Mouse (Mus musculus) intestine, postnatal 0 days (tissue): ENCODE measurements around the gene Rbm4. TPM values are rescaled to one million over a fixed set of nuclear protein-coding genes. Genes with fewer than 3 reads are reported as not detected.
"Not testable (repeated sequence)": the region's sequence is repeated elsewhere in the genome, so short reads cannot be mapped to it uniquely, and the experiment has no call there.

Source experiments
- ATAC-seq: fragments of 200-750 bp; cut with Nextera tagmentation; 2 replicates; pipeline ENCODE4 v1.8.0; 2017; ENCODE audit warnings: mild to moderate bottlenecking, moderate TSS enrichment, moderate library complexity
- H3K27ac ChIP-seq: fragments of 300-500 bp; sonication (generic); 2 replicates; pipeline ENCODE4 v1.5.1; 2014; ENCODE audit warnings: mild to moderate bottlenecking, low read depth, low read length, moderate library complexity
- H3K27me3 ChIP-seq: fragments of 300-500 bp; sonication (generic); replicated peaks from 2 replicates; pipeline ENCODE4 v1.6.1; 2014; ENCODE audit warnings: low read length, mixed read lengths; ENCODE audit not compliant: control insufficient read depth, insufficient read depth
- H3K36me3 ChIP-seq: fragments of 300-500 bp; sonication (generic); 2 replicates; pipeline ENCODE4 v1.6.1; 2014; ENCODE audit warnings: mild to moderate bottlenecking, moderate library complexity; ENCODE audit not compliant: control insufficient read depth, insufficient read depth
- H3K4me1 ChIP-seq: fragments of 300-500 bp; sonication (generic); replicated peaks from 2 replicates; pipeline ENCODE4 v1.6.1; 2014; ENCODE audit warnings: antibody characterized with exemption, low read length, mixed read lengths; ENCODE audit not compliant: control insufficient read depth, insufficient read depth
- H3K4me2 ChIP-seq: fragments of 300-500 bp; sonication (generic); replicated peaks from 2 replicates; pipeline ENCODE4 v1.6.1; 2014; ENCODE audit warnings: low read depth, mild to moderate bottlenecking, moderate library complexity
- H3K4me3 ChIP-seq: fragments of 300-500 bp; sonication (generic); 2 replicates; pipeline ENCODE4 v1.5.1; 2014; ENCODE audit warnings: low read depth, low read length
- H3K9ac ChIP-seq: fragments of 300-500 bp; sonication (generic); 2 replicates; pipeline ENCODE4 v1.6.1; 2014; ENCODE audit warnings: mild to moderate bottlenecking, low read depth, low read length
- H3K9me3 ChIP-seq: fragments of 300-500 bp; sonication (generic); 2 replicates; pipeline ENCODE4 v1.6.1; 2016; ENCODE audit warnings: mixed run types; ENCODE audit not compliant: control insufficient read depth
- CTCF ChIP-seq: sonication (generic); IDR thresholded peaks from 2 replicates; pipeline ENCODE4 v1.5.1; 2016; ENCODE audit warnings: low read depth, mild to moderate bottlenecking, control low read depth, antibody characterized with exemption, moderate library complexity
- WGBS: fragments of 180-500 bp; shearing (Covaris S2); extraction: QIAGEN DNeasy Blood & Tissue Kit; methylation state at CpG from one replicate; pipeline ENCODE4 v1.1.7; 2014; 5-methylcytosine and 5-hydroxymethylcytosine counted together
- polyA plus RNA-seq: library from polyadenylated mRNA; unstranded; fragments of >200 nt; fragmentation: Nextera tagmentation; extraction: Ambion mirVana; gene quantifications from 2 replicates; pipeline ENCODE4 v1.2.1, GENCODE M21; 2015

The Rbm4 gene
- polyA plus RNA-seq, 1 experiment from 2014 or later, result 21.6 TPM

DNA sequence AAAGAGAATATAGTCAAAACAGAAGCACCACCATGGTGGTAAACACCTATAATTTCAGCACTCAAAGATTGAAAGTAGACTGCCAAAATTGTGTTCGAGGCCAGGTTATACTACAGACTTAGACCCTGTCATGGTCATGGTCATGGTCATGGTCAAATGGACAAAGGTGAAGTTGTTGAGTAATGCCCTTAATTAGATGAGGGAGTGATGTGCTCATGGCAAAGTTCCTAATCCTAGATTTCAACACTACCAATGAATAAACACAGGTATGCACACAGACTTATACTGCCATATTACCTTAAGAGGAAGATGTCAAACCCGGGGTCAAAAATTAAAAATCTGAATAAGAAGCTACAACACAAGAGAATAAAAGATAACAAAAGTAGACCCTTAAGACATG is 7.4 kb downstream of the Rbm4 start:
- H3K4me2 ChIP-seq, result no peak overlapping the region
- 87% methylated on average over 2 of the region's 2 CpGs for WGBS
- no peak overlapping the region for H3K9ac ChIP-seq
- 0 out of 2 replicates have a peak, but pooled peaks cover 4% of the 10 kb centered on the region for H3K4me1 ChIP-seq
- H3K36me3 ChIP-seq, result peaks cover 71% of the 10 kb centered on the region
- ATAC-seq, result no peak
- no peaks in the 10 kb centered on the region for H3K27me3 ChIP-seq
- no peak overlapping the region for H3K4me3 ChIP-seq
- H3K27ac ChIP-seq, result no peak overlapping the region
- no peaks in the 10 kb centered on the region for H3K9me3 ChIP-seq
- TF ChIP-seq CTCF, result no peak

- ATAC-seq, result no peak
- no peak for TF ChIP-seq CTCF
These were observed 8.5 kb downstream of the Rbm4 start for GRCm38 (mm10) chr19:4785206-4785605.

GRCm38 (mm10) chr19:4782891-4783290 is 10.8 kb downstream of the Rbm4 start:
- Histone ChIP-seq H3K27me3 (no peaks in the 10 kb centered on the region), H3K4me1 (no peaks in the 10 kb centered on the region), H3K36me3 (peaks cover 67% of the 10 kb centered on the region), H3K9me3 (no peaks in the 10 kb centered on the region), H3K27ac (no peak overlapping the region), H3K4me3 (no peak overlapping the region), H3K9ac (no peak overlapping the region), H3K4me2 (no peak overlapping the region)
- WGBS, result 90% methylated on average over 2 of the region's 2 CpGs
- TF ChIP-seq CTCF, result no peak
- ATAC-seq, result no peak

More at GRCm38 (mm10) chr19:4785206-4785605, 8.5 kb downstream of the Rbm4 start:
- Histone ChIP-seq H3K4me3 (no peak overlapping the region), H3K27me3 (no peaks in the 10 kb centered on the region), H3K4me2 (no peak overlapping the region), H3K27ac (no peak overlapping the region), H3K9ac (no peak overlapping the region), H3K4me1 (0 out of 2 replicates have a peak, but pooled peaks cover 3% of the 10 kb centered on the region), H3K36me3 (peaks cover 71% of the 10 kb centered on the region), H3K9me3 (no peaks in the 10 kb centered on the region)
- 82% methylated on average over 7 of the region's 7 CpGs for WGBS

DNA sequence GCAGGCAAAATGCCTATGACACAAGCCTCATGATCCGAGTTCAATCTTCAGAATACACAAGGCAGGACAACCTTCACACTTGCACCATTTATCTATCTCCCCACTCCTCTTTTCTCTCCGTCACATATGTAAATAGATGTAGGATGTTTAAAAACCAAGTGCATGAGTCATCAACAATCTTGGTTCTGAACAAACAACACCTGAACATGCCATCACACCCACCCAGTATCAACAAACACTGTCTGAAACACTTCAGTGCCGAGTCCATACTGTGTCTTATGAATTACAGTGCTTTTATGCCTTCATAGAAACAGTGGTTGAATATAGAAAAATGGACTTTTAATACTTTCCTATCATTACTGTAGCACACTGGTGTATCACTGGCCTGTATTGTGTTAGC is 20.9 kb downstream of the Rbm4 start:
- Histone ChIP-seq H3K4me2 (no peak overlapping the region), H3K36me3 (peaks cover 44% of the 10 kb centered on the region), H3K4me3 (no peak overlapping the region), H3K27ac (no peak overlapping the region; the same call in 1 of the 2 replicates), H3K27me3 (no peaks in the 10 kb centered on the region), H3K4me1 (no peaks in the 10 kb centered on the region), H3K9ac (no peak overlapping the region), H3K9me3 (no peaks in the 10 kb centered on the region)
- 51% methylated on average over 3 of the region's 3 CpGs for WGBS
- TF ChIP-seq CTCF, result no peak
- no peak for ATAC-seq

DNA sequence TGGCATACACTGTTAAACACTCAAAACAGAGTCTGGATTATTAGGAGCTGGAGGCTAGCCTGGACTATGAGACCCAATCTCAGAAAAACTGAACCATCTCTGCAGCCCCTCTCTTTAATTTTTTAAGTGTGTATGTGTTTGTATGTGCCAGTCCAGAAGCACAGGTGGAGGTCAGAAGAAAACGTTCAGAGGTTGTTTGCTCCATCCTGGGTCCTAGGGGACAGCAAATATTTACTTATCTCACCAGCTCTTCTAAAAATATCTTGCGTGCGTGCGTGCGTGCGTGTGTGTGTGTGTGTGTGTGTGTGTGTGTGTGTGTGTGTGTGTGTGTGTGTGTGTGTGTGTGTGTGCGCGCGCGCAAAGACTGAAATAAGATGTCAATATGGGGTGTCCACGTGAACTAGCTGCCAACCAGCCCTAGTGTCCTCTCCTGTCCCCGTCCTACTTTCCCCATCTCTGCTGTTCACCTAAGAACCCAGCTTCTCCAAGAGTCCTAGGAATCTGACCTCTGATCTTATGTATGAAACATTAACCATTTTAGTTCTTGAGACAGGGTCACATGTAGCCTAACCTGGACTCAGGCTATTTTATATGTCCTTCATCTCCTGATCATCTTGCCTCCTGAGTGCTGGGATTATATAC is 26.1 kb downstream of the Rbm4 start:
- Histone ChIP-seq H3K4me2 (no peak overlapping the region), H3K27me3 (no peaks in the 10 kb centered on the region), H3K27ac (no peak overlapping the region), H3K4me3 (no peak overlapping the region), H3K36me3 (peaks cover 43% of the 10 kb centered on the region), H3K9me3 (no peaks in the 10 kb centered on the region), H3K9ac (no peak overlapping the region), H3K4me1 (no peaks in the 10 kb centered on the region)
- whole genome bisulfite sequencing, result 55% methylated on average over 8 of the region's 12 CpGs
- ATAC-seq, result no peak
- no peak for TF ChIP-seq CTCF

DNA sequence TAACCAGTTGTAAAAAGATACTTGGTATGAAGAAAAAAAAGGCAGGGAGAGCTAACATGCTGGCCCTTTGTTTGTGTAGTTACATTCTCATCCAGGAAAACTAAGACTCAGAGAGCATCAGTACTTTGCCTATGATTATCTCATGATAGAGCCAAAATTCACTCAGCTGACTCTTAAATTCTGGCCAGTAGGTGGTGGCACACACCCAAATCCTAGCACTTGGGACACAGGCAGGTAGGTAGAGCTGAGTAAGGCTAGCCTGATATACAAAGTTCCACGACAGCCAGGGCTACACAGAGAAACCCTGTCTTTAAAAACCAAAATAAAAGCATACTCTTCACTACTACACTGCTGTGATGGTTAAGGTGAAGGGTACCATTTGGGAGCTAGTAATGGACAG is 30.8 kb downstream of the Rbm4 start:
- no peak for ATAC-seq
- 69% methylated on average over 1 of the region's 1 CpGs for WGBS
- peaks cover 32% of the 10 kb centered on the region for H3K36me3 ChIP-seq
- no peak overlapping the region for H3K9ac ChIP-seq
- H3K27ac ChIP-seq, result no peak overlapping the region
- no peaks in the 10 kb centered on the region for H3K4me1 ChIP-seq
- no peak overlapping the region for H3K4me2 ChIP-seq
- H3K4me3 ChIP-seq, result no peak overlapping the region
- H3K9me3 ChIP-seq, result no peaks in the 10 kb centered on the region
- 0 out of 2 replicates have a peak, but pooled peaks have one; percentile 36 for TF ChIP-seq CTCF
- no peaks in the 10 kb centered on the region for H3K27me3 ChIP-seq

DNA sequence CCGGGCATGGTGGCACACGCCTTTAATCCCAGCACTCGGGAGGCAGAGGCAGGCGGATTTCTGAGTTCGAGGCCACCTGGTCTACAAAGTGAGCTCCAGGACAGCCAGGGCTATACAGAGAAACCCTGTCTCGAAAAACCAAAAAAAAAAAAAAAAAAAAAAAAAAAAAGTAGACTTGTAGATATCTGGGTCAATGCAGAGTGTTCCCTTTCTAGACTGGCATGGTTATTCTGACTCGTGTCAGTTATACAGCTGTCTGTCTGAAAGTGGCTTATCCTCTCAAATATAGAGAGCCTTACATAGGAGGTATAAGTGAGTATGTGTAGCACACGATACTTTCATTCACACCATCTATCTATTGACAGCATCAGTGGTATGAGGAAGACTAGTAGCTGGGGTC is 33.2 kb downstream of the Rbm4 start:
- ATAC-seq, H3K9me3 ChIP-seq, H3K4me2 ChIP-seq, H3K27ac ChIP-seq, H3K27me3 ChIP-seq, H3K9ac ChIP-seq, H3K4me3 ChIP-seq, H3K4me1 ChIP-seq: not testable (repeated sequence)
- H3K36me3 ChIP-seq, result peaks cover 21% of the 10 kb centered on the region
- WGBS, result 86% methylated on average over 8 of the region's 8 CpGs
